Mouse (Mus musculus): ENCODE results near the gene H2al2a.

DNA sequence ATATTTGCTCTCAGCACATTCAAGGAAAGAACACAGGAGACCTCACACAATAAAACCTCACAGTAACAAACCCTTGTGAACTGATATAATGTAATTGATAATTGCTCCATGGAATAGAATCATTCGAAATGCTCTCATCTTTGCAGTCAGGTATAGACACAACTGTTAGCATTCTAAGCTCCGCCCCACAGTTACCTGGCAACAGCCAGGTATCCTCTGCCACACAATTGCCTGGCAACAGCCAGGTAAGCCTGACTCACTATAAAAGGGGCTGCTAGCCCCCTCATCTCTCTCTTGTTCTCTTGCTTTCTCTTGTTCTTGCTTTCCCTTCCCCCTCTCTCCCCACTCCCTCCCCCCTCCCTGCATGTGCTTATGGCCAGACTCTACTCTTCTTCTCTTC, 28.2 kb downstream of the H2al2a start:
- no peak for TF ChIP-seq CTCF (IDR thresholded peaks at IDR 0.05; ENCODE audit: control insufficient read depth, insufficient read depth, insufficient replicate concordance, low read depth, low read length)
- no peak for TF ChIP-seq POLR2A (IDR thresholded peaks at IDR 0.05; ENCODE audit: control insufficient read depth, low read depth, low read length)

Data from testis, adult 2 months (tissue).